Mouse (Mus musculus): ENCODE measurements at regions not wholly inside any gene's neighbourhood (a gene's known extent, or its start where the extent isn't known, plus 50 kb on each side); places are given as distances from the start of the nearest gene placed in this dataset.

- Histone ChIP-seq H3K4me2 (replicated peaks) (no peak overlapping the region), H3K9ac (no peak overlapping the region), H3K9me3 (no peaks in the 10 kb centered on the region), H3K4me1 (no peaks in the 10 kb centered on the region), H3K36me3 (no peaks in the 10 kb centered on the region), H3K27me3 (no peaks in the 10 kb centered on the region), H3K4me3 (no peak overlapping the region), H3K27ac (no peak overlapping the region)
- no peak for ATAC-seq (ENCODE audit: insufficient number of reproducible peaks, insufficient read depth, low FRiP score, low TSS enrichment)
- 94% methylated on average over 2 of the region's 2 CpGs for WGBS
Measured at GRCm38 (mm10) chr13:116110578-116110977, 198.9 kb downstream of the Isl1 start.

GRCm38 (mm10) chr13:116087541-116088308 lies 221.8 kb downstream of the Isl1 start:
- ATAC-seq (ENCODE audit: insufficient number of reproducible peaks, insufficient read depth, low FRiP score, low TSS enrichment), result no peak
- Histone ChIP-seq H3K4me2 (replicated peaks) (no peak overlapping the region), H3K27ac (no peak overlapping the region), H3K36me3 (no peaks in the 10 kb centered on the region), H3K9ac (no peak overlapping the region), H3K4me1 (no peaks in the 10 kb centered on the region), H3K27me3 (no peaks in the 10 kb centered on the region), H3K4me3 (no peak overlapping the region), H3K9me3 (no peaks in the 10 kb centered on the region)
- 68% methylated on average over 4 of the region's 4 CpGs for WGBS

- Histone ChIP-seq H3K27me3 (no peaks in the 10 kb centered on the region), H3K9ac (no peak overlapping the region), H3K4me2 (replicated peaks) (no peak overlapping the region), H3K4me1 (no peaks in the 10 kb centered on the region), H3K4me3 (no peak overlapping the region), H3K27ac (no peak overlapping the region), H3K36me3 (no peaks in the 10 kb centered on the region), H3K9me3 (no peaks in the 10 kb centered on the region)
- WGBS, result 65% methylated on average over 1 of the region's 1 CpGs
- ATAC-seq (ENCODE audit: insufficient number of reproducible peaks, insufficient read depth, low FRiP score, low TSS enrichment), result no peak
Measured at GRCm38 (mm10) chr13:116087140-116087539, 222.3 kb downstream of the Isl1 start.

- H3K27me3 ChIP-seq, result no peaks in the 10 kb centered on the region
- no peaks in the 10 kb centered on the region for H3K4me1 ChIP-seq
- no peak overlapping the region for H3K9ac ChIP-seq
- WGBS, result 69% methylated on average over 5 of the region's 5 CpGs
- no peaks in the 10 kb centered on the region for H3K9me3 ChIP-seq
- H3K4me3 ChIP-seq, result no peak overlapping the region
- no peaks in the 10 kb centered on the region for H3K36me3 ChIP-seq
- no peak overlapping the region for H3K27ac ChIP-seq
- no peak overlapping the region for H3K4me2 ChIP-seq (replicated peaks)
- no peak for ATAC-seq (ENCODE audit: insufficient number of reproducible peaks, insufficient read depth, low FRiP score, low TSS enrichment)
Measured at GRCm38 (mm10) chr13:116056976-116057647, 252.4 kb downstream of the Isl1 start.

- no peak overlapping the region for H3K27ac ChIP-seq
- H3K36me3 ChIP-seq, result no peaks in the 10 kb centered on the region
- no peaks in the 10 kb centered on the region for H3K9me3 ChIP-seq
- ATAC-seq (ENCODE audit: insufficient number of reproducible peaks, insufficient read depth, low FRiP score, low TSS enrichment), result no peak
- no peak overlapping the region for H3K4me2 ChIP-seq (replicated peaks)
- H3K27me3 ChIP-seq, result no peaks in the 10 kb centered on the region
- WGBS, result 82% methylated on average over 3 of the region's 3 CpGs
- no peak overlapping the region for H3K9ac ChIP-seq
- no peak overlapping the region for H3K4me3 ChIP-seq
- H3K4me1 ChIP-seq, result no peaks in the 10 kb centered on the region
Measured at GRCm38 (mm10) chr13:116056112-116056652, 253.3 kb downstream of the Isl1 start.

GRCm38 (mm10) chr13:116036166-116036565 lies 273.3 kb downstream of the Isl1 start:
- Histone ChIP-seq H3K4me2 (replicated peaks) (no peak overlapping the region), H3K27ac (no peak overlapping the region), H3K36me3 (no peaks in the 10 kb centered on the region), H3K4me1 (no peaks in the 10 kb centered on the region), H3K9me3 (no peaks in the 10 kb centered on the region), H3K4me3 (no peak overlapping the region), H3K9ac (no peak overlapping the region), H3K27me3 (no peaks in the 10 kb centered on the region)
- 54% methylated on average over 4 of the region's 4 CpGs for WGBS
- ATAC-seq (ENCODE audit: insufficient number of reproducible peaks, insufficient read depth, low FRiP score, low TSS enrichment), result no peak

GRCm38 (mm10) chr13:116030152-116030720 lies 279.3 kb downstream of the Isl1 start:
- 83% methylated on average over 2 of the region's 2 CpGs for WGBS
- Histone ChIP-seq H3K4me1 (no peaks in the 10 kb centered on the region), H3K4me3 (no peak overlapping the region), H3K27ac (no peak overlapping the region), H3K27me3 (no peaks in the 10 kb centered on the region), H3K36me3 (no peaks in the 10 kb centered on the region), H3K9me3 (no peaks in the 10 kb centered on the region), H3K4me2 (replicated peaks) (no peak overlapping the region), H3K9ac (no peak overlapping the region)
- ATAC-seq (ENCODE audit: insufficient number of reproducible peaks, insufficient read depth, low FRiP score, low TSS enrichment), result no peak

- H3K27me3 ChIP-seq, result no peaks in the 10 kb centered on the region
- H3K4me1 ChIP-seq, result no peaks in the 10 kb centered on the region
- no peak overlapping the region for H3K4me2 ChIP-seq (replicated peaks)
- no peak overlapping the region for H3K4me3 ChIP-seq
- ATAC-seq (ENCODE audit: insufficient number of reproducible peaks, insufficient read depth, low FRiP score, low TSS enrichment), result no peak
- H3K27ac ChIP-seq, result no peak overlapping the region
- H3K36me3 ChIP-seq, result no peaks in the 10 kb centered on the region
- 83% methylated on average over 2 of the region's 2 CpGs for WGBS
- H3K9ac ChIP-seq, result no peak overlapping the region
- no peaks in the 10 kb centered on the region for H3K9me3 ChIP-seq
Measured at GRCm38 (mm10) chr13:116028583-116028982, 280.9 kb downstream of the Isl1 start.

GRCm38 (mm10) chr13:116027147-116027546 lies 282.3 kb downstream of the Isl1 start:
- Histone ChIP-seq H3K27me3 (no peaks in the 10 kb centered on the region), H3K9ac (no peak overlapping the region), H3K4me3 (no peak overlapping the region), H3K9me3 (no peaks in the 10 kb centered on the region), H3K4me2 (replicated peaks) (no peak overlapping the region), H3K27ac (no peak overlapping the region), H3K36me3 (no peaks in the 10 kb centered on the region), H3K4me1 (no peaks in the 10 kb centered on the region)
- WGBS, result 90% methylated on average over 2 of the region's 2 CpGs
- no peak for ATAC-seq (ENCODE audit: insufficient number of reproducible peaks, insufficient read depth, low FRiP score, low TSS enrichment)

GRCm38 (mm10) chr13:116017886-116018285 lies 291.6 kb downstream of the Isl1 start:
- ATAC-seq (ENCODE audit: insufficient number of reproducible peaks, insufficient read depth, low FRiP score, low TSS enrichment), result no peak
- Histone ChIP-seq H3K4me1 (no peaks in the 10 kb centered on the region), H3K4me2 (replicated peaks) (no peak overlapping the region), H3K36me3 (no peaks in the 10 kb centered on the region), H3K4me3 (no peak overlapping the region), H3K27me3 (no peaks in the 10 kb centered on the region), H3K9ac (no peak overlapping the region), H3K27ac (no peak overlapping the region), H3K9me3 (no peaks in the 10 kb centered on the region)
- WGBS, result 62% methylated on average over 5 of the region's 5 CpGs

GRCm38 (mm10) chr13:116003733-116004132 lies 305.8 kb downstream of the Isl1 start:
- H3K4me1 ChIP-seq, result no peaks in the 10 kb centered on the region
- no peaks in the 10 kb centered on the region for H3K9me3 ChIP-seq
- no peaks in the 10 kb centered on the region for H3K36me3 ChIP-seq
- H3K4me2 ChIP-seq (replicated peaks), result no peak overlapping the region
- no peak overlapping the region for H3K9ac ChIP-seq
- no peak overlapping the region for H3K27ac ChIP-seq
- H3K27me3 ChIP-seq, result no peaks in the 10 kb centered on the region
- no peak overlapping the region for H3K4me3 ChIP-seq
- no peak for ATAC-seq (ENCODE audit: insufficient number of reproducible peaks, insufficient read depth, low FRiP score, low TSS enrichment)
- 67% methylated on average over 1 of the region's 1 CpGs for WGBS

- Histone ChIP-seq H3K4me2 (replicated peaks) (no peak overlapping the region), H3K36me3 (no peaks in the 10 kb centered on the region), H3K27me3 (no peaks in the 10 kb centered on the region), H3K4me3 (no peak overlapping the region), H3K9me3 (no peaks in the 10 kb centered on the region), H3K9ac (no peak overlapping the region), H3K27ac (no peak overlapping the region), H3K4me1 (no peaks in the 10 kb centered on the region)
- WGBS, result 60% methylated on average over 4 of the region's 4 CpGs
- ATAC-seq (ENCODE audit: insufficient number of reproducible peaks, insufficient read depth, low FRiP score, low TSS enrichment), result no peak
Measured at GRCm38 (mm10) chr13:116002391-116002899, 307.0 kb downstream of the Isl1 start.
